In the genomic region with DNA sequence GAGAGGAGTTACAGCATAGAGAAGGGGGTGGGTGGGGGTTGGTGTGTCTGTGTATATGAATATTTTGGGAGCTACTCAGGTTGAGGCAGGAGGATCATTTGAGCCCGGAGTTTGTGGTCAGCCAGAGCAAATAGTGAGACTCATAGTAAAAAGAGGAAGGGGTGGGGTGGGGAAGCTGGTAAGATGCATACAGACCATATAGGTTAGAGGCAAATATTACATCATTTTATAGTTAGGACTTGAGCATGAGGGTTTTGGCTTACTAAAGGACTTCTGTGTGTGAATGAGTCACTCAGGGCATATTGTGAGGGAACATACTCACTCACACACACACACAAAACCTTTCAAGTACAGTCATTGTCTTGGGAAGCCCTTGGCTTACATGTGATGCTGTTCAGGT, we compare ENCODE assay signal across 14 mouse cellular contexts. TPM values are rescaled to one million over a fixed set of nuclear protein-coding genes. Genes with fewer than 3 reads are reported as not detected.
DNase-seq lines count a peak whose midpoint lies in the region; ATAC-seq and TF ChIP-seq lines count a peak whose summit lies in the region.
"Had no signal": no experiment of that assay in that cellular context is flagged by ENCODE, and none has a peak within 500 bp of the region (broad histone marks: within the 10 kb centered on the region; RNA-seq: fewer than 3 reads in every experiment).

No protein-coding gene starts in this region.

- peaks cover 19% of the 10 kb centered on the region for H3K4me1 ChIP-seq in forebrain, embryonic 14.5 days (ENCODE audit: control insufficient read depth, insufficient read depth, low read length)
- H3K4me1 ChIP-seq in liver, postnatal 0 days (ENCODE audit: insufficient read depth), result peaks cover 13% of the 10 kb centered on the region

- H3K9me3 ChIP-seq in forebrain, embryonic 14.5 days (replicated peaks; ENCODE audit: control insufficient read depth, low read length), result no peaks in the 10 kb centered on the region
- no peaks in the 10 kb centered on the region for H3K9me3 ChIP-seq in liver, postnatal 0 days (ENCODE audit: low read length)
- H3K9me3 ChIP-seq: embryonic facial prominence, embryonic 13.5 days; heart, embryonic 13.5 days; lung, embryonic 15.5 days; neural tube, embryonic 12.5 days had no signal

- 86% methylated on average over 1 of the region's 1 CpGs for WGBS in forebrain, embryonic 14.5 days
- WGBS in liver, postnatal 0 days (ENCODE audit: insufficient replicate concordance), result 48% methylated on average over 1 of the region's 1 CpGs

- H3K27me3 ChIP-seq in forebrain, embryonic 14.5 days (replicated peaks; ENCODE audit: control insufficient read depth, insufficient read depth, low read length), result no peaks in the 10 kb centered on the region
- H3K27me3 ChIP-seq in liver, postnatal 0 days (ENCODE audit: insufficient read depth, low read length), result no peaks in the 10 kb centered on the region
- H3K27me3 ChIP-seq: embryonic facial prominence, embryonic 13.5 days; heart, embryonic 13.5 days; lung, embryonic 15.5 days; neural tube, embryonic 12.5 days had no signal

- H3K27ac ChIP-seq in forebrain, embryonic 14.5 days (ENCODE audit: low read depth, low read length), result no peak overlapping the region
- H3K27ac ChIP-seq in liver, postnatal 0 days (ENCODE audit: low read depth), result no peak overlapping the region
- H3K27ac ChIP-seq: lung, embryonic 15.5 days; neural tube, embryonic 12.5 days had no signal

- ATAC-seq in forebrain, embryonic 14.5 days, result no peak
- no peak for ATAC-seq in liver, postnatal 0 days
- ATAC-seq in neutrophil, adult 5-6 weeks (ENCODE audit: extremely low read depth, insufficient number of reproducible peaks, low FRiP score, poor library complexity, severe bottlenecking), result peak; percentile 17; the same call in 1 of the 2 replicates

- H3K36me3 ChIP-seq in forebrain, embryonic 14.5 days (ENCODE audit: control insufficient read depth, insufficient read depth, low read length), result no peaks in the 10 kb centered on the region
- no peaks in the 10 kb centered on the region for H3K36me3 ChIP-seq in liver, postnatal 0 days (replicated peaks; ENCODE audit: insufficient read depth, low read length)
- H3K36me3 ChIP-seq: heart, embryonic 13.5 days; lung, embryonic 15.5 days had no signal

- no peak for TF ChIP-seq CTCF in liver, postnatal 0 days (IDR thresholded peaks at IDR 0.05; ENCODE audit: low read depth)

- peak; percentile 17 for DNase-seq in lung, postnatal 25 days (ENCODE audit: low spot score)
- no peak for DNase-seq in lung, adult 18-20 months
- no peak for DNase-seq in forebrain, embryonic 14.5 days (ENCODE audit: low spot score)
- no peak for DNase-seq in liver, postnatal 0 days
- DNase-seq in kidney, adult 11 months, result no peak
- DNase-seq in embryo, embryonic 10.5 days (ENCODE audit: low spot score), result no peak
- DNase-seq: kidney, postnatal 4 days; spleen, adult 18-20 months had no signal

- no peak overlapping the region for H3K4me3 ChIP-seq in forebrain, embryonic 14.5 days (ENCODE audit: low read depth, low read length)
- H3K4me3 ChIP-seq in liver, postnatal 0 days (ENCODE audit: low read depth, low read length), result no peak overlapping the region
- H3K4me3 ChIP-seq: embryonic facial prominence, embryonic 13.5 days; lung, embryonic 15.5 days; neural tube, embryonic 12.5 days had no signal

- 0 out of 2 replicates have a peak overlapping the region, but pooled peaks have one; percentile 42 for H3K4me2 ChIP-seq in forebrain, embryonic 14.5 days (ENCODE audit: low read length)
- H3K4me2 ChIP-seq in liver, postnatal 0 days (ENCODE audit: low read depth, low read length), result peak overlapping the region; percentile 62; the same call in 1 of the 2 replicates

- TF ChIP-seq EP300 in liver, postnatal 0 days (IDR thresholded peaks at IDR 0.05; ENCODE audit: low read depth), result no peak

- no peak overlapping the region for H3K9ac ChIP-seq in forebrain, embryonic 14.5 days (ENCODE audit: low read length)
- no peak overlapping the region for H3K9ac ChIP-seq in liver, postnatal 0 days (replicated peaks)
- H3K9ac ChIP-seq: embryonic facial prominence, embryonic 13.5 days; heart, embryonic 13.5 days; lung, embryonic 15.5 days; neural tube, embryonic 12.5 days had no signal

RNA-seq across cellular contexts. Expression of a gene that starts 1.5 kb away (rescaled TPM):
- 359 and 455 TPM in 2 replicates for polyA plus RNA-seq in forebrain, embryonic 14.5 days (2014; fragmentation: Nextera tagmentation; extraction: Ambion mirVana)
- 8.7 and 10.0 TPM in 2 replicates for polyA plus RNA-seq in liver, postnatal 0 days (2015; fragmentation: Nextera tagmentation; extraction: Ambion mirVana)
- total RNA-seq in neutrophil, adult 5-6 weeks (2017), result 55.9 and 94.3 TPM in 2 replicates

RNA-seq across cellular contexts. Expression of a gene that starts 31.0 kb away (rescaled TPM):
- not detected in 2 replicates for polyA plus RNA-seq in forebrain, embryonic 14.5 days (2014; fragmentation: Nextera tagmentation; extraction: Ambion mirVana)
- 0.09 and 0.12 TPM in 2 replicates for polyA plus RNA-seq in liver, postnatal 0 days (2015; fragmentation: Nextera tagmentation; extraction: Ambion mirVana)
- total RNA-seq in neutrophil, adult 5-6 weeks (2017), result 0.93 TPM in 1 of 2 replicates, not detected in the other
- polyA plus RNA-seq: intestine, embryonic 14.5 days; neural tube, embryonic 12.5 days had no signal

RNA-seq across cellular contexts. Expression of a gene that starts 49.8 kb away (rescaled TPM):
- 1.1 and 1.2 TPM in 2 replicates for polyA plus RNA-seq in forebrain, embryonic 14.5 days (2014; fragmentation: Nextera tagmentation; extraction: Ambion mirVana)
- 8.1 and 9.4 TPM in 2 replicates for polyA plus RNA-seq in liver, postnatal 0 days (2015; fragmentation: Nextera tagmentation; extraction: Ambion mirVana)
- 162 and 169 TPM in 2 replicates for total RNA-seq in neutrophil, adult 5-6 weeks (2017)

Comparison
In these comparisons a context has a peak if more than half of its experiments do, and no peak if none do; other contexts are left out.
1. RNA of a gene that starts 1.5 kb away (polyA plus RNA-seq): 359 to 455 TPM in forebrain, embryonic 14.5 days; 8.7 to 10.0 TPM in liver, postnatal 0 days; every median in the first group is over 10 times any median in the second.